Mouse (Mus musculus) kidney, embryonic 14.5 days (tissue): ENCODE data around the gene Fam161b. TPM values are rescaled to one million over a fixed set of nuclear protein-coding genes. Genes with fewer than 3 reads are reported as not detected.

ENCODE experiments used
- ATAC-seq: fragments of 200-750 bp; cut with Nextera tagmentation; 2 replicates; pipeline ENCODE4 v1.8.0; 2017; ENCODE audit warnings: moderate number of reproducible peaks, mild to moderate bottlenecking, moderate TSS enrichment, moderate library complexity; ENCODE audit not compliant: low FRiP score, low TSS enrichment
- H3K27ac ChIP-seq: fragments of 300-500 bp; sonication (generic); 2 replicates; pipeline ENCODE4 v1.5.1; 2014; ENCODE audit warnings: low read depth, mild to moderate bottlenecking, low read length, moderate library complexity, mixed read lengths
- H3K27me3 ChIP-seq: fragments of 300-500 bp; sonication (generic); 2 replicates; pipeline ENCODE4 v1.6.1; 2014; ENCODE audit warnings: mild to moderate bottlenecking, low read length; ENCODE audit not compliant: control insufficient read depth, insufficient read depth
- H3K36me3 ChIP-seq: fragments of 300-500 bp; sonication (generic); 2 replicates; pipeline ENCODE4 v1.6.1; 2014; ENCODE audit warnings: low read length, mixed read lengths; ENCODE audit not compliant: control insufficient read depth, insufficient read depth
- H3K4me1 ChIP-seq: fragments of 300-500 bp; sonication (generic); 2 replicates; pipeline ENCODE4 v1.6.1; 2014; ENCODE audit warnings: low read length, mixed read lengths; ENCODE audit not compliant: control insufficient read depth, insufficient read depth
- H3K4me2 ChIP-seq: fragments of 300-500 bp; sonication (generic); replicated peaks from 2 replicates; pipeline ENCODE4 v1.6.1; 2014; ENCODE audit warnings: low read depth, mild to moderate bottlenecking, low read length
- H3K4me3 ChIP-seq: fragments of 300-500 bp; sonication (generic); 2 replicates; pipeline ENCODE4 v1.5.1; 2014; ENCODE audit warnings: mild to moderate bottlenecking, low read length
- H3K9ac ChIP-seq: fragments of 300-500 bp; sonication (generic); 2 replicates; pipeline ENCODE4 v1.6.1; 2014; ENCODE audit warnings: low read depth, mild to moderate bottlenecking, low read length, moderate library complexity
- H3K9me3 ChIP-seq: fragments of 300-500 bp; sonication (generic); 2 replicates; pipeline ENCODE4 v1.6.1; 2016; ENCODE audit warnings: low read length; ENCODE audit not compliant: control insufficient read depth
- WGBS: fragments of 180-500 bp; shearing (Covaris S2); extraction: QIAGEN DNeasy Blood & Tissue Kit; methylation state at CpG from one replicate; pipeline ENCODE4 v1.1.7; 2014; 5-methylcytosine and 5-hydroxymethylcytosine counted together
- polyA plus RNA-seq: library from polyadenylated mRNA; unstranded; fragments of >200 nt; fragmentation: Nextera tagmentation; extraction: Ambion mirVana; gene quantifications from 2 replicates; pipeline ENCODE4 v1.2.1, GENCODE M21; 2014

The Fam161b gene
- polyA plus RNA-seq, 1 experiment from 2014 or later, result 3.7 TPM

- Histone ChIP-seq H3K4me1 (no peaks in the 10 kb centered on the region), H3K4me3 (no peak overlapping the region), H3K27ac (no peak overlapping the region), H3K4me2 (no peak overlapping the region), H3K27me3 (no peaks in the 10 kb centered on the region), H3K9ac (no peak overlapping the region), H3K36me3 (no peaks in the 10 kb centered on the region), H3K9me3 (no peaks in the 10 kb centered on the region)
- ATAC-seq, result no peak
- WGBS, result 67% methylated on average over 9 of the region's 9 CpGs
Observed at GRCm38 (mm10) chr12:84399663-84400062, 38.0 kb upstream of the Fam161b start.

GRCm38 (mm10) chr12:84399135-84399534, 37.5 kb upstream of the Fam161b start:
- no peaks in the 10 kb centered on the region for H3K27me3 ChIP-seq
- H3K27ac ChIP-seq, result no peak overlapping the region
- no peak overlapping the region for H3K9ac ChIP-seq
- H3K36me3 ChIP-seq, result no peaks in the 10 kb centered on the region
- no peaks in the 10 kb centered on the region for H3K4me1 ChIP-seq
- no peak overlapping the region for H3K4me2 ChIP-seq
- no peak overlapping the region for H3K4me3 ChIP-seq
- WGBS, result 80% methylated on average over 9 of the region's 9 CpGs
- ATAC-seq, result no peak
- H3K9me3 ChIP-seq, result no peaks in the 10 kb centered on the region

- no peak for ATAC-seq
- Histone ChIP-seq H3K4me2 (no peak overlapping the region), H3K9ac (no peak overlapping the region), H3K36me3 (no peaks in the 10 kb centered on the region), H3K27ac (no peak overlapping the region), H3K4me1 (no peaks in the 10 kb centered on the region), H3K9me3 (no peaks in the 10 kb centered on the region), H3K4me3 (no peak overlapping the region), H3K27me3 (no peaks in the 10 kb centered on the region)
- 75% methylated on average over 5 of the region's 5 CpGs for WGBS
Observed at GRCm38 (mm10) chr12:84398629-84399028, 37.0 kb upstream of the Fam161b start.

- no peaks in the 10 kb centered on the region for H3K36me3 ChIP-seq
- H3K27me3 ChIP-seq, result no peaks in the 10 kb centered on the region
- no peaks in the 10 kb centered on the region for H3K4me1 ChIP-seq
- H3K9ac ChIP-seq, result no peak overlapping the region
- H3K27ac ChIP-seq, result no peak overlapping the region
- no peak overlapping the region for H3K4me2 ChIP-seq
- H3K9me3 ChIP-seq, result no peaks in the 10 kb centered on the region
- no peak overlapping the region for H3K4me3 ChIP-seq
- ATAC-seq, result no peak
Observed at GRCm38 (mm10) chr12:84397685-84398084, 36.1 kb upstream of the Fam161b start.

GRCm38 (mm10) chr12:84396947-84397679, 35.5 kb upstream of the Fam161b start:
- Histone ChIP-seq H3K4me2 (no peak overlapping the region), H3K36me3 (no peaks in the 10 kb centered on the region), H3K27me3 (no peaks in the 10 kb centered on the region), H3K4me3 (no peak overlapping the region), H3K27ac (no peak overlapping the region), H3K4me1 (no peaks in the 10 kb centered on the region), H3K9ac (no peak overlapping the region), H3K9me3 (no peaks in the 10 kb centered on the region)
- 79% methylated on average over 14 of the region's 14 CpGs for WGBS
- no peak for ATAC-seq

- Histone ChIP-seq H3K4me2 (no peak overlapping the region), H3K36me3 (no peaks in the 10 kb centered on the region), H3K9me3 (no peaks in the 10 kb centered on the region), H3K9ac (no peak overlapping the region), H3K27ac (no peak overlapping the region), H3K27me3 (no peaks in the 10 kb centered on the region), H3K4me1 (no peaks in the 10 kb centered on the region), H3K4me3 (no peak overlapping the region)
- WGBS, result 83% methylated on average over 5 of the region's 5 CpGs
- no peak for ATAC-seq
Observed at GRCm38 (mm10) chr12:84393847-84394246, 32.2 kb upstream of the Fam161b start.

- Histone ChIP-seq H3K4me3 (no peak overlapping the region), H3K4me2 (no peak overlapping the region), H3K27me3 (no peaks in the 10 kb centered on the region), H3K9ac (no peak overlapping the region), H3K27ac (no peak overlapping the region), H3K4me1 (no peaks in the 10 kb centered on the region), H3K36me3 (no peaks in the 10 kb centered on the region), H3K9me3 (no peaks in the 10 kb centered on the region)
- 91% methylated on average over 4 of the region's 4 CpGs for WGBS
- ATAC-seq, result no peak
Observed at GRCm38 (mm10) chr12:84392681-84393080, 31.0 kb upstream of the Fam161b start.

- H3K4me1 ChIP-seq, result no peaks in the 10 kb centered on the region
- H3K9ac ChIP-seq, result no peak overlapping the region
- H3K9me3 ChIP-seq, result no peaks in the 10 kb centered on the region
- no peak overlapping the region for H3K27ac ChIP-seq
- no peaks in the 10 kb centered on the region; the same call in 1 of the 2 replicates for H3K36me3 ChIP-seq
- no peak overlapping the region for H3K4me3 ChIP-seq
- ATAC-seq, result no peak
- H3K4me2 ChIP-seq, result no peak overlapping the region
- WGBS, result 88% methylated on average over 6 of the region's 6 CpGs
- no peaks in the 10 kb centered on the region for H3K27me3 ChIP-seq
Observed at GRCm38 (mm10) chr12:84390336-84390735, 28.7 kb upstream of the Fam161b start.

GRCm38 (mm10) chr12:84388774-84389400, 27.3 kb upstream of the Fam161b start:
- no peak overlapping the region for H3K27ac ChIP-seq
- no peaks in the 10 kb centered on the region; the same call in 1 of the 2 replicates for H3K36me3 ChIP-seq
- H3K4me1 ChIP-seq, result no peaks in the 10 kb centered on the region
- WGBS, result 65% methylated on average over 14 of the region's 14 CpGs
- no peak for ATAC-seq
- no peak overlapping the region for H3K9ac ChIP-seq
- H3K27me3 ChIP-seq, result no peaks in the 10 kb centered on the region
- no peak overlapping the region for H3K4me2 ChIP-seq
- no peaks in the 10 kb centered on the region for H3K9me3 ChIP-seq
- H3K4me3 ChIP-seq, result no peak overlapping the region
